Mouse (Mus musculus) kidney, adult 2 months (tissue): ENCODE results near the gene Luc7l2. TPM values are rescaled to one million over a fixed set of nuclear protein-coding genes. Genes with fewer than 3 reads are reported as not detected.
A peak's percentile ranks its signal among the peaks of the same experiment; 100 is the strongest.
"Not testable (repeated sequence)": the region's sequence is repeated elsewhere in the genome, so short reads cannot be mapped to it uniquely, and the experiment has no call there.

ENCODE experiments used
- DNase-seq: peaks from one replicate; pipeline ENCODE4 v3.0.0; 2021
- H3K27ac ChIP-seq: fragments of 200-500 bp; 2 replicates; pipeline ENCODE4 v1.5.1; 2012; ENCODE audit warnings: low read depth, low read length, control low read depth, inconsistent platforms; ENCODE audit not compliant: insufficient read depth
- H3K27me3 ChIP-seq: fragments of 200-500 bp; replicated peaks from 2 replicates; pipeline ENCODE4 v1.6.1; 2012; ENCODE audit warnings: mild to moderate bottlenecking, moderate library complexity, low read length, inconsistent platforms; ENCODE audit not compliant: control insufficient read depth, insufficient read depth
- H3K36me3 ChIP-seq: fragments of 200-500 bp; 2 replicates; pipeline ENCODE4 v1.6.1; 2012; ENCODE audit warnings: mild to moderate bottlenecking, moderate library complexity, low read length, inconsistent platforms; ENCODE audit not compliant: control insufficient read depth, insufficient read depth
- H3K4me1 ChIP-seq: fragments of 200-500 bp; 2 replicates; pipeline ENCODE4 v1.6.1; 2011; ENCODE audit warnings: low read length; ENCODE audit not compliant: control insufficient read depth, insufficient read depth
- H3K4me3 ChIP-seq: fragments of 200-500 bp; 2 replicates; pipeline ENCODE4 v1.5.1; 2011; ENCODE audit warnings: mild to moderate bottlenecking, low read depth, low read length, control low read depth; ENCODE audit not compliant: insufficient read depth
- CTCF ChIP-seq: fragments of 200-500 bp; conservative IDR thresholded peaks from 2 replicates; pipeline ENCODE4 v1.5.1; 2011; ENCODE audit warnings: low read depth, mild to moderate bottlenecking, control low read depth, low read length, moderate library complexity, mixed read lengths; ENCODE audit not compliant: insufficient read depth, insufficient read length
- POLR2A ChIP-seq: fragments of 200-500 bp; IDR thresholded peaks from one replicate; pipeline ENCODE4 v1.6.1; 2011; ENCODE audit warnings: low read depth, low read length, control low read depth
- WGBS: fragments of 180-500 bp; shearing (Covaris S2); methylation state at CpG from one replicate; pipeline ENCODE4 v1.1.7; 2018; 5-methylcytosine and 5-hydroxymethylcytosine counted together
- polyA plus RNA-seq: library from polyadenylated mRNA; depleted of rRNA; stranded (reverse); fragments of >200 nt; gene quantifications from 2 replicates; pipeline ENCODE4 v1.2.3, GENCODE M21; 2012

The Luc7l2 gene
- polyA plus RNA-seq, 1 experiment, result 24.5 TPM

DNA sequence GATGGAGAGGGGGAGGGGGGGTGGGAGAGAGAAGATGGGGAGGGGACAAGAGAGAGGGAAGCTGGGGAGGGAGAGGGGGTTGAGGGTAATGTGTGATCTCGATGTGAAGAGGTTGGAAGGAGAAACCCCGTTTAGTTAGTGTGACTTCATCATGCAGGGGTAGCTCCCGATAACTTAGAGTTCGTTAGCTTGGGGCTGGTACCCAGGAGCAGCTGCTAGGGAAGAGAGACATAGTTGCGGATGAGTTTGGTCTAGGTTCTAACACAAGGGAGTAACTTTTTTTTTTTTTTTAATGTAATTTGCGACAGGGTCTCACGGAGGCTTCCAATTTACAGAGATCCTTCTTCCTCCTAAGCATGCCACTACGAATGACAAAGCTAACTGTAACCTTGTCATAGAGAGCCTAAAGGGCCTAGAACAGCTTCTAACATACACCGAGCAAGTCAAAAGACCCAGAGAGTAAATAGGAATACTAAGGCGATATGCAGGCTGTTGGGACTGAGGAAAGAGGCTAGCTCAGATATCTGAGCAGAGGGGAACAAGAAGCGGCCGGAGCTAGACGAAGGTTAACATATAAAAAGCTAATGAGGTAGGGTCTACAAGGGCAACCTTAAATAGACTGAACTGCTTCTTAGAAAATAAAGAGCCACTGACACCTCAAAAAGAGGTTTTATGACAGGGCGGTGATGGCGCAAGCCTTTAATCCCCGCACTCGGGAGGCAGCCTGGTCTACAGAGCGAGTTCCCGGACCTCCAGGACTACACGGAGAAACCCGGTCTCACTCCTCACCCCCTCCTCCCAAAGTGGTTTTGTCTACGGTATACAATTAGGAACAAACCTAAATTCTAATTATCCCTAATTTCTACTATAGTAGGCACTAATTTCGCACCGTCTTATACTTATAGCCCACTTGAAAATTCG lies 18.4 kb upstream of the Luc7l2 start:
- no peak for TF ChIP-seq POLR2A
- no peak for TF ChIP-seq CTCF
- Histone ChIP-seq H3K36me3 (no peaks in the 10 kb centered on the region), H3K4me3 (peak overlapping the region; percentile 64), H3K27me3 (no peaks in the 10 kb centered on the region), H3K4me1 (peaks cover 4% of the 10 kb centered on the region; the same call in 1 of the 2 replicates), H3K27ac (peak overlapping the region; percentile 72)
- DNase-seq, result no peak
- WGBS, result 7% methylated on average over 25 of the region's 25 CpGs

DNA sequence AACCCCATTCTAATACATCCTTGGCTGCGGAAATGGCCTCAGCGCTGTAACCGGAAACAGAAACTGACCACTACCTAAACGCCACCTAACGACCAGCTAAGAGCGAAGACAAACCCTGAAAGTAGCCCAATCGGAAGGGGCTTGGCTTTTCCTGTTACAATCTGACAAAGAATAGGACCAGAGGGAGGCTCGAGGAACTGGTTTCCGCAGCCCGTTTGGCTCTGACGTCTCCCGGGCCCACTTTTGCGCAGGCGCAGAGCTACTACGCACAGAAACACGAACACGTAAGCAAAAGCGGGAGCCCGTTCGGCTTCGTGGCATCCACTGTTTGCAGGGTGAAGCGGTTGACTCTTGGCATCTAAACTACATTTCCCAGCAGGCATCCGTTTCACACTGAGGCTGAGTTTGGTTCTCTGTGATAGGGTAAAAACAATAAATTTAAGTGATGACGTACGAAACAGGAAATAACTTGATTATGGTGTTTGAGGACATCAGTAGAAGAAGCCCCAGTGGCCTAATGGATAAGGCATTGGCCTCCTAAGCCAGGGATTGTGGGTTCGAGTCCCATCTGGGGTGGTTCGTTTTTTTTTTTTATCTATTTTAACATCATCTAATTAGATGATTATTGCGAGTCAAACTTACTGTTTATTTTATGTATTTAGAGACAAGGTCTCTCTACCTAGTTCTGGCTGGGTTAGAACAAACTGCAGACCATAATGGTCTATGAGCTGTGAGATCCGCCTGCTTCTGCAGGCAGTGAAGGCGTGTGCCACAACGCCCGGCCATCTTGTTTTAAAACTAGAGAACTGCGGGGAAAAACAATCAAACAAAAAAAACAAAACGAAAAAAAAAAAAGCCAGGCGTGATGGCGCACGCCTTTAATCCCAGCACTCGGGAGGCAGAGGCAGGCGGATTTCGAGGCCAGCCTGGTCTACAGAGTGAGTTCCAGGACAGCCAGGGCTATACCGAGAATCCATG lies 17.4 kb upstream of the Luc7l2 start, which contains the start of gene Fmc1:
Gene Fmc1, plus strand, starts transcription at position 75 of the 978 bp plus-strand sequence.
- peak within 1 kb of the TSS; percentile 91 for H3K4me3 ChIP-seq
- H3K4me1 ChIP-seq, result peaks cover 4% of the 10 kb centered on the region; the same call in 1 of the 2 replicates
- TF ChIP-seq CTCF, result peak; percentile 28; the same call in 1 of the 2 replicates
- peak; percentile 12 for TF ChIP-seq POLR2A
- H3K27me3 ChIP-seq, result no peaks in the 10 kb centered on the region
- 3% methylated on average over 41 of the region's 41 CpGs for WGBS
- DNase-seq, result peak; percentile 99
- peak within 1 kb of the TSS; percentile 98 for H3K27ac ChIP-seq
- no peaks in the 10 kb centered on the region for H3K36me3 ChIP-seq

DNA sequence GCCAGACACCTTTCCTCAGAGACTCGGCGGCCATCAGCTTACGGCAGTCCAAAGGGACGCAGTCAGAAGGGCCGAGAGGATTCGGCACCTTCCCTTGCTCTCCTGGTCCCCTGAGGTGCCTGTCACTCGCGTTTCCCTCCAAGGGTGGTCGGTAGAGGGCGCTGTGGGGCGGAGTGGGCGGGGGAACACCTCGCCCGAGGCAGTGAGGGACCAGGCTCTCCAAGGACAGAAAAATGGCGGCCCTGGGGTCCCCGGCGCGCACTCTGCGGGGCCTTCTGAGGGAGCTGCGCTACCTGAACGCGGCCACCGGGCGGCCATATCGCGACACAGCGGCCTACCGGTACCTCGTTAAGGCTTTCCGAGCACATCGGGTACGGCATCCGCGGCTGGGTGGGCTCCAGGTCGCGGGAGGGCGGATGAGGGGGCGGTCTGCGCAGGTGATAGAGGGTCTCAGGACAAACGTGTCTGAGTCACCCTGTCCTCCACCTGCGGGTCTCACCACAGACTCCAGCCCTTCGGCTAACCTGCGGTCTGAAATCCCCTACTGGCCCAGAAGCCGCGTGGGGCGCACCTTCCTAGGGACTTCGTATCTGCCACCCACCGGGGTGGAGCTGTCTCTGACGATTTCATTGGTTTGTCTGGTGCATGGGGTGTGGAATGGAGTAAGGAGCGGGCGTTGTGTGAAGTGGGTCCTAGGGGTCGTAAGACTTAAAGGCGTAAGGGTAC lies 16.3 kb upstream of the Luc7l2 start:
- Histone ChIP-seq H3K27me3 (no peaks in the 10 kb centered on the region), H3K36me3 (no peaks in the 10 kb centered on the region), H3K4me3 (peak overlapping the region; percentile 91), H3K4me1 (peaks cover 4% of the 10 kb centered on the region; the same call in 1 of the 2 replicates), H3K27ac (peak overlapping the region; percentile 98)
- peak; percentile 97 for DNase-seq
- peak; percentile 91 for TF ChIP-seq CTCF
- TF ChIP-seq POLR2A, result peak; percentile 55
- under 1% methylated on average over 53 of the region's 53 CpGs for WGBS

DNA sequence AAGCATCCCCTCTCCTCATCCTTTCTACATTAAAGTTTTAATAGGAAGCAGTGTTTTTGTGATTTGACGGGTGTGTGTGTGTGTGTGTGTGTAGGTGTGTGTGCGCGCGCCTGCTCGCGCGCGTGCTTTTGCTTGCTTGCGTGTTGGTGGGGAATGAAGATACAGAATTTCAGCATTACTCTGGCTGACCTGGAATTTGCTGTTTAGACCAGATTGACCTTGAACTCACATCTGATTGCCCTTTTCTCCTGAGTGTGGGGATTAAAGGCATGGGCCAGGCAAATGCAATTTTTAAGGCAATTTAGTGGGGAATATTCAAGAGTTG lies 15.8 kb upstream of the Luc7l2 start:
- no peak for DNase-seq
- TF ChIP-seq CTCF (no peak), POLR2A (no peak)
- 1% methylated on average over 9 of the region's 9 CpGs for WGBS
- no peaks in the 10 kb centered on the region for H3K27me3 ChIP-seq
- peak overlapping the region; percentile 91 for H3K4me3 ChIP-seq
- H3K36me3 ChIP-seq, result no peaks in the 10 kb centered on the region
- H3K27ac ChIP-seq, result peak overlapping the region; percentile 97
- H3K4me1 ChIP-seq, result peaks cover 4% of the 10 kb centered on the region; the same call in 1 of the 2 replicates

DNA sequence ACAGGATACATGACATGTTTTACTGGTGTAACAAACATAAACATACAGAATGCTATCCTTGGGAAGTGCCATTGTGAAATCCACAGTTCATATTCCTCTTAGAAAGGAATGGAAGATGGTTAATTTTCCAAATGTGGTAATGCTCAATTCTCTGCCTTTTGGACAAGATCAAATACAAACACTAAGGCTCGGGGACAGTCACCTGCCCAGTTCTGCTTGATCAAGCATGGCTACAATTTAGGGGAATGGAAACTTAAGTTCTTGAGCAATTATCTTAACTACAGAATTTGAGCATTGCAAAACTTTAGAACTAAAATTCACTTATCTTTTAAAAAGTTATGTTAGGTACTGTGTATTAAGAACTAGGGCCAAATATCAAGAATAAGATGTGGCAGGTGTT lies 15.3 kb upstream of the Luc7l2 start:
- no peak for DNase-seq
- no peak overlapping the region for H3K4me3 ChIP-seq
- no peaks in the 10 kb centered on the region for H3K36me3 ChIP-seq
- TF ChIP-seq CTCF (no peak), POLR2A (no peak)
- H3K4me1 ChIP-seq, result peaks cover 4% of the 10 kb centered on the region; the same call in 1 of the 2 replicates
- H3K27me3 ChIP-seq, result no peaks in the 10 kb centered on the region
- H3K27ac ChIP-seq, result no peak overlapping the region
- WGBS, result 43% methylated on average over 1 of the region's 1 CpGs

DNA sequence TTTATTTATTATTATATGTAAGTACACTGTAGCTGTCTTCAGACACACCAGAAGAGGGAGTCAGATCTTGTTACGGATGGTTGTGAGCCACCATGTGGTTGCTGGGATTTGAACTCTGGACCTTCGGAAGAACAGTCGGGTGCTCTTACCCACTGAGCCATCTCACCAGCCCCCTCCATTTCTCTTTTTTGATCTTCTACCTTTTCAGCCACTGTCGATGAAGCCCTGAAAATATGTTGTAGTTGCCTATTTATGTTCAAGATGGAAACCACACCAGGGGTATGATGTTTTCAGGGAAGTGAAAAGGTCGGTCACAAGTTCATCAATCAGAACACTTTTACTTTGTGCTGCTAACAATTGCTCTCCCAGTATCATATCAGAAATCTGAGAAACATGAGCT lies 7.0 kb upstream of the Luc7l2 start:
- not testable (repeated sequence) for H3K27ac ChIP-seq, H3K36me3 ChIP-seq, H3K4me1 ChIP-seq, H3K27me3 ChIP-seq, DNase-seq, H3K4me3 ChIP-seq
- WGBS, result 98% methylated on average over 4 of the region's 5 CpGs

DNA sequence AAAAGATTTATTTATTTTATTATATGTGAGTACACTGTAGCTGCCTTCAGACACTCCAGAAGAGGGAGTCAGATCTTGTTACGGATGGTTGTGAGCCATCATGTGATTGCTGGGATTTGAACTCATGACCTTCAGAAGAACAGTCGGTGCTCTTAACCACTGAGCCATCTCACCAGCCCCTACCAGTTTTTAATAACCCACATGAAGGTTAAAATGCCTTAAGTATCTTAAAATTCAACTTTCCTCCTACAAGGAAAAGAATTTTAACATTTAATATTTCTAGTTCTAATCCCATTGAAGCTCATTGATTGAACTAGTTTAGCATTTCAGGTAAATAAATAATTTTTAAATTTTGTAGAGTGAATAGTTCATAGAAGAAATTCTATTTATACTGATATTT lies 4.1 kb upstream of the Luc7l2 start:
- not testable (repeated sequence) for H3K27ac ChIP-seq, DNase-seq, H3K36me3 ChIP-seq, H3K4me3 ChIP-seq, H3K4me1 ChIP-seq, H3K27me3 ChIP-seq
- 54% methylated on average over 2 of the region's 2 CpGs for WGBS
